Mouse (Mus musculus): Measurements from ENCODE around the gene Galnt16. TPM values are rescaled to one million over a fixed set of nuclear protein-coding genes. Genes with fewer than 3 reads are reported as not detected.

Galnt16 gene
- polyA plus RNA-seq, 1 experiment from 2014 or later = 24.7 TPM

GRCm38 (mm10) chr12:80533876-80534275 is 15.8 kb downstream of the Galnt16 start:
- no peaks in the 10 kb centered on the region for H3K27me3 ChIP-seq
- ATAC-seq (ENCODE audit: low FRiP score, low read depth) = no peak
- no peak overlapping the region for H3K27ac ChIP-seq (replicated peaks)
- H3K9ac ChIP-seq (replicated peaks) = no peak overlapping the region
- no peak overlapping the region for H3K4me2 ChIP-seq (replicated peaks)
- no peaks in the 10 kb centered on the region for H3K9me3 ChIP-seq
- 75% methylated on average over 2 of the region's 2 CpGs for WGBS
- H3K36me3 ChIP-seq = no peaks in the 10 kb centered on the region
- H3K4me1 ChIP-seq = no peaks in the 10 kb centered on the region
- H3K4me3 ChIP-seq = no peak overlapping the region

DNA sequence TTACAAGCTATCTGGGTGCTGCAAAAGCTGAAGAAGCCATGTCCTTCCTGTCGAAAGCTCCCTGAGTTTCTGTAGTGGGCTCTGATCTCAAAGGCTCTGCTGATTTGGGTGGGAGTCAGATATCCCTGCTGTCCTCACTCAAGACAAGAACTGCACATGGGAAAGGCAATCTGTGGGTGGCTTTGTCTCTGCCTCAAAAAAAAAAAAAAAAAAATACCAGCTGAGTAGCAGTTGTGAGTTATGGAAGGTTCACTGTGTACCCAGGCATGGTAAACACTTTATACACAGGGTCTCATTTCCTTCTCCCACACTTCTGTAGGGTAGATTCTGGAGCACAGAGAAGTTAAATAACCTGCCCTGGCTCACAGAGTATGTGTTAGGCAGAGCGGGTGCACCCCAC is 19.2 kb downstream of the Galnt16 start:
- H3K4me1 ChIP-seq = no peaks in the 10 kb centered on the region
- H3K9me3 ChIP-seq = no peaks in the 10 kb centered on the region
- no peak overlapping the region for H3K4me2 ChIP-seq (replicated peaks)
- no peak overlapping the region for H3K27ac ChIP-seq (replicated peaks)
- H3K27me3 ChIP-seq = no peaks in the 10 kb centered on the region
- no peak for ATAC-seq (ENCODE audit: low FRiP score, low read depth)
- no peak overlapping the region for H3K4me3 ChIP-seq
- no peak overlapping the region for H3K9ac ChIP-seq (replicated peaks)
- WGBS = 84% methylated on average over 2 of the region's 2 CpGs
- H3K36me3 ChIP-seq = no peaks in the 10 kb centered on the region

DNA sequence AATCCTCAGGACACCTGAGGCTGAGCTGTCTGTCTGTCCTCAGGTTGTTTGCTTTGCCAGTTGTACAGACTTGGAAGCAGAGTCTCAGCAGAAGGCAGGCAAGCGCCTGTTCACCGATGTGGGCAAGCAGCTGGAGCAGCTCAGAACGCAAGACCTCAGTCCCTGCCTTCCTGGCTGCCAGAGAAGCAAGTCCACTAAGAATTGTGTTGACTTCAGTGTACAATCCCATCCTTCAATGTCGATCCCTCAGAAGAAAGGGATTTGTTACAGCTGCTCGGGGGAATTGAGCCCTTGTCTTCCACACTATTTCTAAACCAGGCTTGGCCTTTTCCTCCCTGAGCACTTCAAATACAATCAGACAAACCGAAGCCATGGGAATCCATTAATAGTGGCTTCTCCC is 20.2 kb downstream of the Galnt16 start:
- H3K4me2 ChIP-seq (replicated peaks) = no peak overlapping the region
- no peaks in the 10 kb centered on the region for H3K9me3 ChIP-seq
- no peak for ATAC-seq (ENCODE audit: low FRiP score, low read depth)
- no peak overlapping the region for H3K9ac ChIP-seq (replicated peaks)
- H3K4me3 ChIP-seq = no peak overlapping the region
- peaks cover under 1% of the 10 kb centered on the region; the same call in 1 of the 2 replicates for H3K27me3 ChIP-seq
- no peaks in the 10 kb centered on the region for H3K36me3 ChIP-seq
- no peak overlapping the region for H3K27ac ChIP-seq (replicated peaks)
- WGBS = 69% methylated on average over 6 of the region's 6 CpGs
- no peaks in the 10 kb centered on the region for H3K4me1 ChIP-seq

GRCm38 (mm10) chr12:80545310-80545709 is 27.2 kb downstream of the Galnt16 start:
- Histone ChIP-seq H3K9me3 (no peaks in the 10 kb centered on the region), H3K9ac (replicated peaks) (no peak overlapping the region), H3K27ac (replicated peaks) (peak overlapping the region; percentile 36; the same call in 1 of the 2 replicates), H3K4me3 (no peak overlapping the region), H3K36me3 (no peaks in the 10 kb centered on the region), H3K4me2 (replicated peaks) (no peak overlapping the region; the same call in 1 of the 2 replicates), H3K27me3 (peaks cover 9% of the 10 kb centered on the region; the same call in 1 of the 2 replicates), H3K4me1 (peaks cover 12% of the 10 kb centered on the region)
- WGBS = 5% methylated on average over 4 of the region's 4 CpGs
- ATAC-seq (ENCODE audit: low FRiP score, low read depth) = no peak

DNA sequence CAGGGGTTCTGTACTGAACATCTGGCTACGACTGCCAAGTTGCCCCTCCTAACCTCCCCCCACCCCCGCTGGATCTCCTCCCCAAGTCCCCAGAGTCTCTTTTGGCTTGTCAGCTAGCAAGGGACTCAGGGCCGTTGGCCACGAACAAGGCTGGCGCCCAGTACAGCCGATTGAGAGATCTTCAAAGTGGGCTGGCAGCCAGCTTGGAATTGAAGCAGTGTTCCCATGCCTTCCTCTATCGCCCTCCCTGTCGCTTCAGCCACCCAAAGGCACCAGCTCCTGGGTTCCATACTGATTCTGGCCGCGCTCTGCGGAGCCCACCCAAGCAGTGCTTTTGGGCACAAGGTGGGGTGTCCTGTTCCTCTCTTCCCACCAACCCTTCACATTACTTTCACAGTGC is 31.6 kb downstream of the Galnt16 start:
- H3K36me3 ChIP-seq = no peaks in the 10 kb centered on the region
- H3K27ac ChIP-seq (replicated peaks) = no peak overlapping the region
- H3K27me3 ChIP-seq = 0 out of 2 replicates have a peak, but pooled peaks cover 6% of the 10 kb centered on the region
- H3K4me1 ChIP-seq = peaks cover 17% of the 10 kb centered on the region
- H3K4me2 ChIP-seq (replicated peaks) = no peak overlapping the region
- no peak overlapping the region for H3K4me3 ChIP-seq
- 70% methylated on average over 11 of the region's 11 CpGs for WGBS
- no peak for ATAC-seq (ENCODE audit: low FRiP score, low read depth)
- no peaks in the 10 kb centered on the region for H3K9me3 ChIP-seq
- H3K9ac ChIP-seq (replicated peaks) = no peak overlapping the region

- Histone ChIP-seq H3K4me1 (peaks cover 6% of the 10 kb centered on the region; the same call in 1 of the 2 replicates), H3K4me2 (replicated peaks) (no peak overlapping the region), H3K4me3 (no peak overlapping the region), H3K9ac (replicated peaks) (no peak overlapping the region), H3K27ac (replicated peaks) (no peak overlapping the region), H3K9me3 (no peaks in the 10 kb centered on the region), H3K27me3 (0 out of 2 replicates have a peak, but pooled peaks cover 3% of the 10 kb centered on the region), H3K36me3 (no peaks in the 10 kb centered on the region)
- no peak for ATAC-seq (ENCODE audit: low FRiP score, low read depth)
- 0% methylated on average over 1 of the region's 3 CpGs for WGBS
Observed at GRCm38 (mm10) chr12:80553157-80553556, 35.1 kb downstream of the Galnt16 start.

- H3K4me2 ChIP-seq (replicated peaks) = no peak overlapping the region
- H3K27me3 ChIP-seq = no peaks in the 10 kb centered on the region
- H3K9me3 ChIP-seq = no peaks in the 10 kb centered on the region
- H3K9ac ChIP-seq (replicated peaks) = no peak overlapping the region
- no peak overlapping the region for H3K27ac ChIP-seq (replicated peaks)
- 84% methylated on average over 6 of the region's 6 CpGs for WGBS
- no peak for ATAC-seq (ENCODE audit: low FRiP score, low read depth)
- no peaks in the 10 kb centered on the region for H3K36me3 ChIP-seq
- H3K4me3 ChIP-seq = no peak overlapping the region
- peaks cover 6% of the 10 kb centered on the region; the same call in 1 of the 2 replicates for H3K4me1 ChIP-seq
Observed at GRCm38 (mm10) chr12:80554312-80554711, 36.2 kb downstream of the Galnt16 start.

DNA sequence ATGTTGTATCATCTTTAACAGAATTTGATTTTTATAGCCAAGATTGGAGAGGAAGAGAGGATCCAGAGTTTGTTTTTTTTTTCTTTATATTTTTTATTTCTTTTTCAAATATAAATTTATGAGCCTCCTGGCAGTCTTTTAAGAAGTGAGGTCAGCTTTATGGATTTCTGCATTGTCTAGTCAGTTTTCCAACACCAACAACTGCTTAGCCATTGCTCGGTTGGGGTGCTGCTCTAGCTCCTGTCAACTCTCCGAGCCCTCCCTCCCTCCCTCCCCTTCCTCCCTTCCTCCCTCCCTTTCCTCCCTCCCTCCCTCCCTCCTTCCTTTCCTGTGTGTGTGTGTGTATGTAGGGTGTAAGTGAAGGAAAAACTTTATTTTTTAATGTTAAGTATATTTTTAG is 43.8 kb downstream of the Galnt16 start:
- Histone ChIP-seq H3K4me3 (no peak overlapping the region), H3K9ac (replicated peaks) (no peak overlapping the region), H3K27ac (replicated peaks) (no peak overlapping the region), H3K27me3 (no peaks in the 10 kb centered on the region), H3K36me3 (no peaks in the 10 kb centered on the region), H3K4me2 (replicated peaks) (no peak overlapping the region), H3K4me1 (peaks cover 6% of the 10 kb centered on the region), H3K9me3 (no peaks in the 10 kb centered on the region)
- 30% methylated on average over 2 of the region's 2 CpGs for WGBS
- no peak for ATAC-seq (ENCODE audit: low FRiP score, low read depth)

DNA sequence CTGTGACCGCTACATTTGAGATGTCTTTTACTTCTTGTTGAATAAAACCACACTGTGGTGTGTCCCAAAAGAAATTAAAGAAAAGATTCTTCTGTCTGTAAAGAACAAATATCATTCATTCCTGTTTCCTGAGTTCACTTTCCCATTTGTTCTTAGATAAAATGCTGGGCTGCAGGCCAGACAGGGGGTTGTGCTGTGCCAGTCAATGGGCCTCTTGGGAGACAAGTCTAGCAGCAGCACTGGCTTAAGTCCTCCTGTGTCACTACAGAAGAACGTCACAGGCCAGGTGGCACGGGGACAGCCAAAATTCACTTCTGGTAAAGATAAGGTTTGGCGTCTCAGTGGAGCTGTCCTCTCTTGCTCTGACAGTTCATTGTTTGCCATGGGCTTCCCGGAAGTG is 44.7 kb downstream of the Galnt16 start:
- no peaks in the 10 kb centered on the region for H3K9me3 ChIP-seq
- ATAC-seq (ENCODE audit: low FRiP score, low read depth) = no peak
- H3K27ac ChIP-seq (replicated peaks) = no peak overlapping the region
- H3K4me3 ChIP-seq = no peak overlapping the region
- 80% methylated on average over 5 of the region's 5 CpGs for WGBS
- no peak overlapping the region for H3K9ac ChIP-seq (replicated peaks)
- peaks cover 13% of the 10 kb centered on the region for H3K4me1 ChIP-seq
- H3K36me3 ChIP-seq = no peaks in the 10 kb centered on the region
- no peak overlapping the region for H3K4me2 ChIP-seq (replicated peaks)
- no peaks in the 10 kb centered on the region for H3K27me3 ChIP-seq

GRCm38 (mm10) chr12:80564990-80565389 is 46.9 kb downstream of the Galnt16 start:
- no peak overlapping the region for H3K27ac ChIP-seq (replicated peaks)
- H3K27me3 ChIP-seq = no peaks in the 10 kb centered on the region
- H3K9me3 ChIP-seq = no peaks in the 10 kb centered on the region
- H3K4me1 ChIP-seq = peaks cover 13% of the 10 kb centered on the region
- 89% methylated on average over 6 of the region's 6 CpGs for WGBS
- no peak overlapping the region for H3K4me3 ChIP-seq
- H3K36me3 ChIP-seq = no peaks in the 10 kb centered on the region
- H3K9ac ChIP-seq (replicated peaks) = no peak overlapping the region
- H3K4me2 ChIP-seq (replicated peaks) = no peak overlapping the region
- ATAC-seq (ENCODE audit: low FRiP score, low read depth) = no peak

GRCm38 (mm10) chr12:80565793-80566192 is 47.7 kb downstream of the Galnt16 start:
- no peak for ATAC-seq (ENCODE audit: low FRiP score, low read depth)
- H3K27me3 ChIP-seq = no peaks in the 10 kb centered on the region
- no peak overlapping the region for H3K9ac ChIP-seq (replicated peaks)
- no peaks in the 10 kb centered on the region for H3K9me3 ChIP-seq
- 54% methylated on average over 2 of the region's 2 CpGs for WGBS
- peaks cover 13% of the 10 kb centered on the region for H3K4me1 ChIP-seq
- no peaks in the 10 kb centered on the region for H3K36me3 ChIP-seq
- 0 out of 2 replicates have a peak overlapping the region, but pooled peaks have one; percentile 2 for H3K27ac ChIP-seq (replicated peaks)
- no peak overlapping the region for H3K4me2 ChIP-seq (replicated peaks)
- no peak overlapping the region for H3K4me3 ChIP-seq

DNA sequence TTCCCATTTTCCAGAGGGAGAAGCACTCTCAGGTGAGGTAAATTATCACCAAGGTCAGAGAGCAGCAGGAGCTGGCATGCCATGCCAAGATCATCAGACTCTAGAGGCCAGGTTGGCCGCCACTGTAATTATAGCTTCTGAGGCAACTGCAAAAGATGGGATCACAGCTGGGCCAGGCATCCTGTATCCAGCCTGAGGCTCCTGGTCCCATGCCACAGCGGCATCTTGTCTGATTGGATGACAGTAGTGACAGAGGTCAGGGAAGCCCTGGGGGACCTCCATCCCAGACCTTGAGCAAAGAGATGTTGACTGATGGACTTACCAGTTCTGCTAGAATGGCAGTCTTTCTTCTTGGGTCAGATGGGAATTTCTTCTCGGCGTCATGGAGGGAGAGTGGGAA is 48.4 kb downstream of the Galnt16 start:
- no peak for ATAC-seq (ENCODE audit: low FRiP score, low read depth)
- no peak overlapping the region for H3K4me2 ChIP-seq (replicated peaks)
- H3K27ac ChIP-seq (replicated peaks) = 0 out of 2 replicates have a peak overlapping the region, but pooled peaks have one; percentile 2
- WGBS = 54% methylated on average over 4 of the region's 4 CpGs
- peaks cover 13% of the 10 kb centered on the region for H3K4me1 ChIP-seq
- no peaks in the 10 kb centered on the region for H3K9me3 ChIP-seq
- H3K4me3 ChIP-seq = no peak overlapping the region
- H3K9ac ChIP-seq (replicated peaks) = no peak overlapping the region
- H3K27me3 ChIP-seq = no peaks in the 10 kb centered on the region
- H3K36me3 ChIP-seq = no peaks in the 10 kb centered on the region

GRCm38 (mm10) chr12:80567375-80567774 is 49.3 kb downstream of the Galnt16 start:
- 38% methylated on average over 3 of the region's 3 CpGs for WGBS
- Histone ChIP-seq H3K27ac (replicated peaks) (no peak overlapping the region), H3K9me3 (no peaks in the 10 kb centered on the region), H3K9ac (replicated peaks) (no peak overlapping the region), H3K27me3 (no peaks in the 10 kb centered on the region), H3K4me2 (replicated peaks) (no peak overlapping the region), H3K4me1 (peaks cover 13% of the 10 kb centered on the region), H3K4me3 (no peak overlapping the region), H3K36me3 (no peaks in the 10 kb centered on the region)
- no peak for ATAC-seq (ENCODE audit: low FRiP score, low read depth)

Measured in midbrain, embryonic 12.5 days (tissue).